Mouse (Mus musculus): ENCODE measurements around the gene Ldb1.
A peak's percentile ranks its signal among the peaks of the same experiment; 100 is the strongest.
"Not testable (repeated sequence)": the region's sequence is repeated elsewhere in the genome, so short reads cannot be mapped to it uniquely, and the experiment has no call there.

The Ldb1 gene

GRCm38 (mm10) chr19:46028747-46029320, 16.2 kb downstream of the Ldb1 start:
- no peak for DNase-seq

GRCm38 (mm10) chr19:46026567-46026966, 18.4 kb downstream of the Ldb1 start:
- DNase-seq: no peak

- DNase-seq: no peak
Measured at GRCm38 (mm10) chr19:46024959-46025358, 20.1 kb downstream of the Ldb1 start.

- DNase-seq: no peak
Measured at GRCm38 (mm10) chr19:46016023-46016422, 29.0 kb downstream of the Ldb1 start.

- DNase-seq: peak; percentile 88 to 92
Measured at GRCm38 (mm10) chr19:46014572-46015178, 30.3 kb downstream of the Ldb1 start.

- no peak for DNase-seq
Measured at GRCm38 (mm10) chr19:46005680-46006079, 39.3 kb downstream of the Ldb1 start.

GRCm38 (mm10) chr19:46004814-46005466, 40.1 kb downstream of the Ldb1 start:
- peak; percentile 11 to 13 for DNase-seq

- peak; percentile 90 to 91 for DNase-seq
Measured at GRCm38 (mm10) chr19:46003371-46004226, 41.4 kb downstream of the Ldb1 start, which contains the start of gene Hps6. Hps6 (plus strand) TSS chr19:46003508.

GRCm38 (mm10) chr19:46002279-46002678, 42.7 kb downstream of the Ldb1 start:
- DNase-seq: no peak

- no peak for DNase-seq
Measured at GRCm38 (mm10) chr19:45999378-45999777, 45.6 kb downstream of the Ldb1 start.

GRCm38 (mm10) chr19:45998694-45999217, 46.3 kb downstream of the Ldb1 start:
- DNase-seq: peak in 1 of 2 experiments; percentile 8

- DNase-seq: peak; percentile 94 to 99
Measured at GRCm38 (mm10) chr19:45997785-45998693, 47.0 kb downstream of the Ldb1 start, which contains the start of gene Armh3. Armh3 (minus strand) TSS chr19:45998488.

- peak in 1 of 2 experiments; percentile 9 for DNase-seq
Measured at GRCm38 (mm10) chr19:45997365-45997764, 47.6 kb downstream of the Ldb1 start.

- DNase-seq: no peak
Measured at GRCm38 (mm10) chr19:45993981-45994737, 50.9 kb downstream of the Ldb1 start.

- DNase-seq: not testable (repeated sequence)
Measured at GRCm38 (mm10) chr19:45993441-45993840, 51.6 kb downstream of the Ldb1 start.

GRCm38 (mm10) chr19:45991171-45991570, 53.8 kb downstream of the Ldb1 start:
- no peak for DNase-seq

- DNase-seq: no peak
Measured at GRCm38 (mm10) chr19:45988238-45988637, 56.8 kb downstream of the Ldb1 start.

- DNase-seq: no peak
Measured at GRCm38 (mm10) chr19:45984379-45984778, 60.6 kb downstream of the Ldb1 start.

Measured in cerebellum, adult 18-20 months (tissue).